Mouse (Mus musculus) CH12.LX (cell line): ENCODE results near the gene Ttc41. TPM values are rescaled to one million over a fixed set of nuclear protein-coding genes. Genes with fewer than 3 reads are reported as not detected.

ENCODE experiments used
- DNase-seq: peaks from one replicate; pipeline ENCODE4 v3.0.0-alpha.2; 2013; ENCODE audit errors: extremely low read depth
- H3K27ac ChIP-seq: 2 replicates; pipeline ENCODE4 v1.5.1; 2012; ENCODE audit warnings: low read depth, mild to moderate bottlenecking, control low read depth, moderate library complexity; ENCODE audit not compliant: insufficient read depth
- H3K27me3 ChIP-seq: replicated peaks from 2 replicates; pipeline ENCODE3; 2012; ENCODE audit warnings: inconsistent platforms
- H3K36me3 ChIP-seq, 2 experiments: replicated peaks in 1 of 2; 2 replicates each; pipeline versions ENCODE3 to v1.6.1; 2012; ENCODE audit warnings: inconsistent platforms in 1 of 2, low read length in 1 of 2, mild to moderate bottlenecking in 1 of 2, mixed read lengths in 1 of 2, moderate library complexity in 1 of 2; ENCODE audit not compliant: control insufficient read depth in 1 of 2, insufficient read depth in 1 of 2
- H3K4me1 ChIP-seq, 2 experiments: 2 replicates each; pipeline ENCODE4 v1.6.1; 2012; ENCODE audit warnings: inconsistent platforms in 1 of 2, moderate library complexity in 1 of 2; ENCODE audit not compliant: insufficient read depth in 2 of 2, control insufficient read depth in 1 of 2
- H3K4me2 ChIP-seq: 2 replicates; pipeline ENCODE4 v1.6.1; 2012; ENCODE audit warnings: low read depth, mild to moderate bottlenecking, control low read depth; ENCODE audit not compliant: poor library complexity, insufficient read depth, severe bottlenecking
- H3K4me3 ChIP-seq, 3 experiments: fragments of 150-350 bp in 1 of 3; sonication (generic) in 1 of 3; replicated peaks in 1 of 3; 2 replicates each; pipeline versions ENCODE3 to v1.5.1; 2011 to 2012; ENCODE audit warnings: low read depth in 2 of 3, low read length in 2 of 3, mild to moderate bottlenecking in 2 of 3, moderate library complexity in 2 of 3, control low read depth in 1 of 3, improper control_type of control experiment in 1 of 3, inconsistent platforms in 1 of 3, mixed read lengths in 1 of 3; ENCODE audit not compliant: poor library complexity in 1 of 3
- H3K79me2 ChIP-seq: replicated peaks from 2 replicates; pipeline ENCODE4 v1.6.1; 2012; ENCODE audit warnings: mild to moderate bottlenecking, moderate library complexity; ENCODE audit not compliant: control insufficient read depth, poor library complexity, insufficient read depth, severe bottlenecking; ENCODE audit errors: extremely low read depth
- H3K9ac ChIP-seq: 2 replicates; pipeline ENCODE4 v1.6.1; 2012; ENCODE audit warnings: low read depth, mild to moderate bottlenecking, control low read depth, moderate library complexity; ENCODE audit not compliant: insufficient read depth
- H3K9me3 ChIP-seq: replicated peaks from 2 replicates; pipeline ENCODE3; 2012; ENCODE audit warnings: low read length, inconsistent platforms, mixed read lengths
- BHLHE40 ChIP-seq: IDR thresholded peaks from 2 replicates; pipeline ENCODE4 v1.6.1; 2011; ENCODE audit warnings: mild to moderate bottlenecking, low read depth, low read length, improper control_type of control experiment
- CTCF ChIP-seq, 2 experiments: IDR thresholded peaks in 1 of 2; conservative IDR thresholded peaks in 1 of 2; 2 replicates each; pipeline ENCODE4 v1.5.1; 2011 to 2012; ENCODE audit warnings: low read depth in 2 of 2, low read length in 2 of 2, improper control_type of control experiment in 1 of 2, inconsistent platforms in 1 of 2, mild to moderate bottlenecking in 1 of 2, moderate library complexity in 1 of 2
- E2F4 ChIP-seq: IDR thresholded peaks from 2 replicates; pipeline ENCODE4 v1.6.1; 2011; ENCODE audit warnings: low read depth, low read length, improper control_type of control experiment; ENCODE audit not compliant: insufficient replicate concordance
- EP300 ChIP-seq: IDR thresholded peaks from 2 replicates; pipeline ENCODE4 v1.6.1; 2011; ENCODE audit warnings: low read length, improper control_type of control experiment
- ETS1 ChIP-seq: conservative IDR thresholded peaks from 2 replicates; pipeline ENCODE4 v1.6.1; 2012; ENCODE audit warnings: low read depth, mild to moderate bottlenecking, inconsistent platforms, low read length, improper control_type of control experiment, moderate library complexity
- HCFC1 ChIP-seq: IDR thresholded peaks from 2 replicates; pipeline ENCODE4 v1.6.1; 2012; ENCODE audit warnings: low read depth, mild to moderate bottlenecking, inconsistent platforms, low read length, improper control_type of control experiment
- IRF4 ChIP-seq: IDR thresholded peaks from 2 replicates; pipeline ENCODE4 v1.6.1; 2014; ENCODE audit warnings: low read depth, mild to moderate bottlenecking, inconsistent platforms, low read length, improper control_type of control experiment
- MAFK ChIP-seq: IDR thresholded peaks from 2 replicates; pipeline ENCODE4 v1.6.1; 2011; ENCODE audit warnings: low read length, improper control_type of control experiment; ENCODE audit not compliant: insufficient replicate concordance
- MAX ChIP-seq: IDR thresholded peaks from 2 replicates; pipeline ENCODE4 v1.6.1; 2011; ENCODE audit warnings: low read length, improper control_type of control experiment
- MXI1 ChIP-seq: IDR thresholded peaks from 2 replicates; pipeline ENCODE4 v1.6.1; 2011; ENCODE audit warnings: mild to moderate bottlenecking, low read depth, low read length, improper control_type of control experiment
- NRF1 ChIP-seq: IDR thresholded peaks from 2 replicates; pipeline ENCODE4 v1.6.1; 2014; ENCODE audit warnings: low read depth, mild to moderate bottlenecking, inconsistent platforms, low read length, improper control_type of control experiment, moderate library complexity
- PAX5 ChIP-seq: IDR thresholded peaks from 2 replicates; pipeline ENCODE4 v1.6.1; 2012; ENCODE audit warnings: low read length, inconsistent platforms, mixed read lengths
- POLR2A ChIP-seq: IDR thresholded peaks from 2 replicates; pipeline ENCODE4 v1.6.1; 2011; ENCODE audit warnings: low read depth, mild to moderate bottlenecking, improper control_type of control experiment, low read length
- SIN3A ChIP-seq: IDR thresholded peaks from 2 replicates; pipeline ENCODE4 v1.6.1; 2012; ENCODE audit warnings: low read length, improper control_type of control experiment, inconsistent platforms
- TBP ChIP-seq: conservative IDR thresholded peaks from 2 replicates; pipeline ENCODE4 v1.6.1; 2011; ENCODE audit warnings: low read depth, low read length, improper control_type of control experiment
- TCF12 ChIP-seq: IDR thresholded peaks from 2 replicates; pipeline ENCODE4 v1.6.1; 2014; ENCODE audit warnings: low read depth, mild to moderate bottlenecking, inconsistent platforms, low read length, improper control_type of control experiment
- UBTF ChIP-seq: IDR thresholded peaks from 2 replicates; pipeline ENCODE4 v1.6.1; 2012; ENCODE audit warnings: low read depth, mild to moderate bottlenecking, inconsistent platforms, low read length, improper control_type of control experiment, moderate library complexity
- USF2 ChIP-seq: conservative IDR thresholded peaks from 2 replicates; pipeline ENCODE4 v1.6.1; 2011; ENCODE audit warnings: low read depth, low read length, improper control_type of control experiment
- ZC3H11A ChIP-seq: IDR thresholded peaks from 2 replicates; pipeline ENCODE4 v1.6.1; 2012; ENCODE audit warnings: low read depth, mild to moderate bottlenecking, inconsistent platforms, low read length, improper control_type of control experiment
- ZKSCAN1 ChIP-seq: IDR thresholded peaks from 2 replicates; pipeline ENCODE4 v1.6.1; 2012; ENCODE audit warnings: low read depth, inconsistent platforms, low read length, improper control_type of control experiment, borderline replicate concordance
- ZNF384 ChIP-seq: IDR thresholded peaks from 2 replicates; pipeline ENCODE4 v1.6.1; 2012; ENCODE audit warnings: low read depth, low read length, improper control_type of control experiment, inconsistent platforms
- dilution Hi-C: fragments of 300-500 bp; cut with MboI; formaldehyde crosslinking; loops from 2 replicates; pipeline ENCODE4 v1.14.3; 2020; ENCODE audit warnings: low sequenced_read_pairs; ENCODE audit not compliant: extremely low pct_unique_long_range_greater_than_20kb, extremely low pct_ligation_motif_present
- in situ Hi-C: fragments of 300-500 bp; cut with MboI; formaldehyde crosslinking; loops from 3 replicates; pipeline ENCODE4 v1.14.3; 2019; ENCODE audit warnings: low sequenced_read_pairs, low pct_ligation_motif_present, low pct_unique_long_range_greater_than_20kb, mixed read lengths
- polyA plus RNA-seq: library from polyadenylated mRNA; unstranded; fragments of >175 nt; gene quantifications from 2 replicates; pipeline ENCODE4 v1.2.1, GENCODE M21; 2012; ENCODE audit warnings: low read depth; ENCODE audit not compliant: insufficient read length
- total RNA-seq, 2 experiments: library from RNA; depleted of rRNA; stranded (reverse); fragments of 300-350 nt in 1 of 2; fragments of >200 nt in 1 of 2; gene quantifications; 2 replicates each; pipeline ENCODE4 v1.2.3; 2012 to 2014

Ttc41 gene
- total and polyA plus RNA-seq, 3 experiments: 3.6 to 4.4 (median 4.2) TPM

GRCm38 (mm10) chr10:86782656-86783055 lies 77.0 kb downstream of the Ttc41 start:
- Histone ChIP-seq H3K9ac (no peak overlapping the region), H3K36me3 (peaks cover 0 to 4% of the 10 kb centered on the region in 2 experiments), H3K27ac (no peak overlapping the region), H3K4me1 (peaks cover 3 to 50% of the 10 kb centered on the region in 2 experiments; a peak in 3 of 4 replicates), H3K79me2 (peaks cover 37% of the 10 kb centered on the region), H3K9me3 (no peaks in the 10 kb centered on the region), H3K27me3 (no peaks in the 10 kb centered on the region), H3K4me3 (no peak overlapping the region), H3K4me2 (no peak overlapping the region)
- in situ Hi-C loops: no loop called here
- DNase-seq: no peak
- TF ChIP-seq MAFK (no peak), HCFC1 (no peak), MAX (no peak), E2F4 (no peak), EP300 (no peak), SIN3A (no peak), PAX5 (no peak), POLR2A (no peak), NRF1 (no peak), TCF12 (no peak), ETS1 (no peak), CTCF (conservative IDR thresholded peaks at IDR 0.05 in 1 of 2, IDR thresholded peaks at IDR 0.05 in 1 of 2; ENCODE audit: low read depth in 2 of 2, low read length in 2 of 2) (no peak), ZC3H11A (no peak), TBP (no peak), USF2 (no peak), BHLHE40 (no peak), MXI1 (no peak)
- dilution Hi-C loops: no loop called here

- Histone ChIP-seq H3K27ac (no peak overlapping the region), H3K4me2 (no peak overlapping the region), H3K27me3 (no peaks in the 10 kb centered on the region), H3K9ac (no peak overlapping the region), H3K4me1 (peaks cover 3 to 52% of the 10 kb centered on the region in 2 experiments; a peak in 3 of 4 replicates)
- TF ChIP-seq ZKSCAN1 (no peak), ZNF384 (no peak), IRF4 (no peak), CTCF (conservative IDR thresholded peaks at IDR 0.05 in 1 of 2, IDR thresholded peaks at IDR 0.05 in 1 of 2; ENCODE audit: low read depth in 2 of 2, low read length in 2 of 2) (no peak), UBTF (no peak), MAX (no peak)
- TF ChIP-seq, all 38 proteins: peak for 0
- Histone ChIP-seq H3K79me2 (peaks cover 37% of the 10 kb centered on the region), H3K36me3 (peaks cover 3 to 9% of the 10 kb centered on the region in 2 experiments), H3K9me3 (no peaks in the 10 kb centered on the region), H3K4me3 (no peak overlapping the region)
- dilution Hi-C loops: no loop called here
- DNase-seq: no peak
- in situ Hi-C loops: no loop called here
Measured at GRCm38 (mm10) chr10:86783561-86783960, 78.0 kb downstream of the Ttc41 start.
